Mouse (Mus musculus): ENCODE data around the gene Cntln.

GRCm38 (mm10) chr4:85096033-85096432 lies 211.9 kb downstream of the Cntln start:
- TF ChIP-seq EP300 (IDR thresholded peaks at IDR 0.05) (no peak), CTCF (IDR thresholded peaks at IDR 0.05) (no peak)
